Mouse (Mus musculus): Measurements from ENCODE around the gene C3. TPM values are rescaled to one million over a fixed set of nuclear protein-coding genes. Genes with fewer than 3 reads are reported as not detected.
A peak's percentile ranks its signal among the peaks of the same experiment; 100 is the strongest.

Gene C3
- total RNA-seq (2021), result 10 to 100 TPM; 23.2 to 26.2 TPM
- long read RNA-seq, experiment 1, full-length matches to known transcripts, result 3 of 7 reads
- long read RNA-seq, experiment 1, partial matches to known transcripts, result 4 of 7 reads
- long read RNA-seq, experiment 1, other reads (novel, unspliced or antisense), result 0 of 7 reads
- long read RNA-seq, experiment 2, full-length matches to known transcripts, result 2 of 6 reads
- long read RNA-seq, experiment 2, partial matches to known transcripts, result 4 of 6 reads
- long read RNA-seq, experiment 2, other reads (novel, unspliced or antisense), result 0 of 6 reads

GRCm38 (mm10) chr17:57228014-57228413 is at the start of gene C3:
TSS of gene C3 (minus strand) at chr17:57228136.
- DNase-seq (ENCODE audit: low spot score), result peak; percentile 34

- peak; percentile 83 for DNase-seq (ENCODE audit: low spot score)
Observed at GRCm38 (mm10) chr17:57276634-57277121, 48.7 kb upstream of the C3 start.

GRCm38 (mm10) chr17:57275997-57276351 is 48.0 kb upstream of the C3 start:
- DNase-seq (ENCODE audit: low spot score), result no peak

- DNase-seq (ENCODE audit: low spot score), result peak; percentile 92
Observed at GRCm38 (mm10) chr17:57275111-57275996, 47.4 kb upstream of the C3 start.

GRCm38 (mm10) chr17:57274686-57275085 is 46.8 kb upstream of the C3 start:
- no peak for DNase-seq (ENCODE audit: low spot score)

- no peak for DNase-seq (ENCODE audit: low spot score)
Observed at GRCm38 (mm10) chr17:57273846-57274245, 45.9 kb upstream of the C3 start.

- no peak for DNase-seq (ENCODE audit: low spot score)
Observed at GRCm38 (mm10) chr17:57271301-57271700, 43.4 kb upstream of the C3 start.

GRCm38 (mm10) chr17:57267556-57268126 is 39.7 kb upstream of the C3 start:
- peak; percentile 80 for DNase-seq (ENCODE audit: low spot score)

GRCm38 (mm10) chr17:57264972-57265945 is 37.3 kb upstream of the C3 start:
- DNase-seq (ENCODE audit: low spot score), result peak; percentile 80

- DNase-seq (ENCODE audit: low spot score), result no peak
Observed at GRCm38 (mm10) chr17:57264164-57264563, 36.2 kb upstream of the C3 start.

- DNase-seq (ENCODE audit: low spot score), result no peak
Observed at GRCm38 (mm10) chr17:57262901-57263550, 35.1 kb upstream of the C3 start.

- DNase-seq (ENCODE audit: low spot score), result peak; percentile 53
Observed at GRCm38 (mm10) chr17:57261796-57262195, 33.9 kb upstream of the C3 start.

- no peak for DNase-seq (ENCODE audit: low spot score)
Observed at GRCm38 (mm10) chr17:57261286-57261685, 33.4 kb upstream of the C3 start.

- no peak for DNase-seq (ENCODE audit: low spot score)
Observed at GRCm38 (mm10) chr17:57260351-57260750, 32.4 kb upstream of the C3 start.

- peak; percentile 85 for DNase-seq (ENCODE audit: low spot score)
Observed at GRCm38 (mm10) chr17:57259742-57260141, 31.8 kb upstream of the C3 start.

GRCm38 (mm10) chr17:57258191-57258590 is 30.3 kb upstream of the C3 start:
- DNase-seq (ENCODE audit: low spot score), result no peak

GRCm38 (mm10) chr17:57256921-57257485 is 29.1 kb upstream of the C3 start:
- no peak for DNase-seq (ENCODE audit: low spot score)

GRCm38 (mm10) chr17:57255354-57255753 is 27.4 kb upstream of the C3 start:
- peak; percentile 89 for DNase-seq (ENCODE audit: low spot score)

- no peak for DNase-seq (ENCODE audit: low spot score)
Observed at GRCm38 (mm10) chr17:57253306-57253705, 25.4 kb upstream of the C3 start.

- no peak for DNase-seq (ENCODE audit: low spot score)
Observed at GRCm38 (mm10) chr17:57251431-57251830, 23.5 kb upstream of the C3 start.
